Mouse (Mus musculus): ENCODE measurements around the gene Tspan5.

The Tspan5 gene

GRCm38 (mm10) chr3:138857805-138858546 lies 116.0 kb downstream of the Tspan5 start:
- in situ Hi-C loops (cut with MboI; ENCODE audit: low pct_unique_long_range_greater_than_20kb in 1 of 2, low sequenced_read_pairs in 2 of 2, unreplicated experiment in 1 of 2), result no loop called here

GRCm38 (mm10) chr3:138858649-138859048 lies 116.7 kb downstream of the Tspan5 start:
- in situ Hi-C loops (cut with MboI; ENCODE audit: low pct_unique_long_range_greater_than_20kb in 1 of 2, low sequenced_read_pairs in 2 of 2, unreplicated experiment in 1 of 2), result no loop called here

- in situ Hi-C loops (cut with MboI; ENCODE audit: low pct_unique_long_range_greater_than_20kb in 1 of 2, low sequenced_read_pairs in 2 of 2, unreplicated experiment in 1 of 2), result no loop called here
Measured at GRCm38 (mm10) chr3:138859166-138859565, 117.2 kb downstream of the Tspan5 start.

GRCm38 (mm10) chr3:138859666-138860065 lies 117.7 kb downstream of the Tspan5 start:
- in situ Hi-C loops (cut with MboI; ENCODE audit: low pct_unique_long_range_greater_than_20kb in 1 of 2, low sequenced_read_pairs in 2 of 2, unreplicated experiment in 1 of 2), result no loop called here

GRCm38 (mm10) chr3:138860257-138860760 lies 118.3 kb downstream of the Tspan5 start:
- in situ Hi-C loops (cut with MboI; ENCODE audit: low pct_unique_long_range_greater_than_20kb in 1 of 2, low sequenced_read_pairs in 2 of 2, unreplicated experiment in 1 of 2), result no loop called here

GRCm38 (mm10) chr3:138861032-138861431 lies 119.0 kb downstream of the Tspan5 start:
- in situ Hi-C loops (cut with MboI; ENCODE audit: low pct_unique_long_range_greater_than_20kb in 1 of 2, low sequenced_read_pairs in 2 of 2, unreplicated experiment in 1 of 2), result no loop called here

- in situ Hi-C loops (cut with MboI; ENCODE audit: low pct_unique_long_range_greater_than_20kb in 1 of 2, low sequenced_read_pairs in 2 of 2, unreplicated experiment in 1 of 2), result no loop called here
Measured at GRCm38 (mm10) chr3:138861589-138861988, 119.6 kb downstream of the Tspan5 start.

- in situ Hi-C loops (cut with MboI; ENCODE audit: low pct_unique_long_range_greater_than_20kb in 1 of 2, low sequenced_read_pairs in 2 of 2, unreplicated experiment in 1 of 2), result no loop called here
Measured at GRCm38 (mm10) chr3:138864166-138864648, 122.2 kb downstream of the Tspan5 start.

GRCm38 (mm10) chr3:138865271-138865670 lies 123.3 kb downstream of the Tspan5 start:
- in situ Hi-C loops (cut with MboI; ENCODE audit: low pct_unique_long_range_greater_than_20kb in 1 of 2, low sequenced_read_pairs in 2 of 2, unreplicated experiment in 1 of 2), result no loop called here

GRCm38 (mm10) chr3:138867149-138867848 lies 125.3 kb downstream of the Tspan5 start:
- in situ Hi-C loops (cut with MboI; ENCODE audit: low pct_unique_long_range_greater_than_20kb in 1 of 2, low sequenced_read_pairs in 2 of 2, unreplicated experiment in 1 of 2), result no loop called here

- in situ Hi-C loops (cut with MboI; ENCODE audit: low pct_unique_long_range_greater_than_20kb in 1 of 2, low sequenced_read_pairs in 2 of 2, unreplicated experiment in 1 of 2), result no loop called here
Measured at GRCm38 (mm10) chr3:138868409-138868808, 126.4 kb downstream of the Tspan5 start.

- in situ Hi-C loops (cut with MboI; ENCODE audit: low pct_unique_long_range_greater_than_20kb in 1 of 2, low sequenced_read_pairs in 2 of 2, unreplicated experiment in 1 of 2), result no loop called here
Measured at GRCm38 (mm10) chr3:138875282-138875681, 133.3 kb downstream of the Tspan5 start.

- in situ Hi-C loops (cut with MboI; ENCODE audit: low pct_unique_long_range_greater_than_20kb in 1 of 2, low sequenced_read_pairs in 2 of 2, unreplicated experiment in 1 of 2), result no loop called here
Measured at GRCm38 (mm10) chr3:138875936-138876335, 133.9 kb downstream of the Tspan5 start.

- in situ Hi-C loops (cut with MboI; ENCODE audit: low pct_unique_long_range_greater_than_20kb in 1 of 2, low sequenced_read_pairs in 2 of 2, unreplicated experiment in 1 of 2), result no loop called here
Measured at GRCm38 (mm10) chr3:138876418-138876817, 134.4 kb downstream of the Tspan5 start.

- in situ Hi-C loops (cut with MboI; ENCODE audit: low pct_unique_long_range_greater_than_20kb in 1 of 2, low sequenced_read_pairs in 2 of 2, unreplicated experiment in 1 of 2), result no loop called here
Measured at GRCm38 (mm10) chr3:138876931-138877361, 135.0 kb downstream of the Tspan5 start.

- in situ Hi-C loops (cut with MboI; ENCODE audit: low pct_unique_long_range_greater_than_20kb in 1 of 2, low sequenced_read_pairs in 2 of 2, unreplicated experiment in 1 of 2), result no loop called here
Measured at GRCm38 (mm10) chr3:138877741-138878140, 135.7 kb downstream of the Tspan5 start.

GRCm38 (mm10) chr3:138880999-138881724 lies 139.2 kb downstream of the Tspan5 start:
- in situ Hi-C loops (cut with MboI; ENCODE audit: low pct_unique_long_range_greater_than_20kb in 1 of 2, low sequenced_read_pairs in 2 of 2, unreplicated experiment in 1 of 2), result no loop called here

GRCm38 (mm10) chr3:138881725-138882347 lies 139.8 kb downstream of the Tspan5 start:
- in situ Hi-C loops (cut with MboI; ENCODE audit: low pct_unique_long_range_greater_than_20kb in 1 of 2, low sequenced_read_pairs in 2 of 2, unreplicated experiment in 1 of 2), result no loop called here
